Mouse (Mus musculus): ENCODE measurements around the gene Eln. TPM values are rescaled to one million over a fixed set of nuclear protein-coding genes. Genes with fewer than 3 reads are reported as not detected.

Gene Eln
- 7.0 and 8.7 TPM in 2 replicates for polyA plus RNA-seq (2014; fragmentation: Nextera tagmentation; extraction: Ambion mirVana)

GRCm38 (mm10) chr5:134746890-134747511 lies at the start of gene Eln:
TSS of gene Eln (minus strand) at chr5:134747323.
- Histone ChIP-seq H3K4me2 (ENCODE audit: low read depth, low read length) (peak within 1 kb of the TSS; percentile 73), H3K36me3 (ENCODE audit: control insufficient read depth, insufficient read depth, low read length) (no peaks in the 10 kb centered on the region), H3K4me3 (ENCODE audit: low read depth, low read length) (peak within 1 kb of the TSS; percentile 38), H3K27me3 (ENCODE audit: control insufficient read depth, insufficient read depth, low read length) (no peaks in the 10 kb centered on the region), H3K9ac (replicated peaks; ENCODE audit: low read depth, low read length) (peak within 1 kb of the TSS; percentile 63), H3K27ac (ENCODE audit: low read depth, low read length) (0 out of 2 replicates have a peak within 1 kb of the TSS, but pooled peaks have one; percentile 34), H3K9me3 (ENCODE audit: control insufficient read depth, low read length) (no peaks in the 10 kb centered on the region), H3K4me1 (ENCODE audit: control insufficient read depth, insufficient read depth, low read length) (peaks cover 4% of the 10 kb centered on the region; the same call in 1 of the 2 replicates)
- ATAC-seq (ENCODE audit: low read depth): peak; percentile 61
- 2% methylated on average over 19 of the region's 28 CpGs for WGBS

GRCm38 (mm10) chr5:134790080-134790995 lies 43.2 kb upstream of the Eln start:
- H3K4me1 ChIP-seq (ENCODE audit: control insufficient read depth, insufficient read depth, low read length): no peaks in the 10 kb centered on the region
- no peaks in the 10 kb centered on the region for H3K9me3 ChIP-seq (ENCODE audit: control insufficient read depth, low read length)
- H3K4me2 ChIP-seq (ENCODE audit: low read depth, low read length): no peak overlapping the region
- H3K9ac ChIP-seq (replicated peaks; ENCODE audit: low read depth, low read length): no peak overlapping the region
- H3K27ac ChIP-seq (ENCODE audit: low read depth, low read length): no peak overlapping the region
- no peak overlapping the region for H3K4me3 ChIP-seq (ENCODE audit: low read depth, low read length)
- H3K27me3 ChIP-seq (ENCODE audit: control insufficient read depth, insufficient read depth, low read length): no peaks in the 10 kb centered on the region
- 84% methylated on average over 15 of the region's 15 CpGs for WGBS
- H3K36me3 ChIP-seq (ENCODE audit: control insufficient read depth, insufficient read depth, low read length): no peaks in the 10 kb centered on the region
- ATAC-seq (ENCODE audit: low read depth): no peak

DNA sequence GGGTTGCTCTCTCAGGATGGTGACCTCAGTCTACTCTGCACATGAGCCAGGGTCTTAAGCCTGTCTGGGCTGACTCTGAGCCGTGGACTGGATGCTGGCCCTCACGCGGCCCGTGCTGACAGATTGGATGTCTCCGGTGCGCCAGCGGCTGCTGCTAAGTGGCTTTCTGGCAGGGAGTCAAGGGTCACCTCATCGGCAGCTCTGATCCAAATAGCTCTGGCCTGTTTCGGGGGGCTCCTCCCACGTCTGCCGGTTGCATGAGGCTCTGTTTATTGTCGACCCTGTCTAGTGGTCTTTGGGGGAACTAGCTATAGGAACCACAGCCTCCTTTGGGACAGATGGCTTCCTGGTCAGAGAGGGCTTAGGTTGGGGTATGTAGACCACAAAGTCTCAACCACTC lies 41.1 kb upstream of the Eln start:
- 57% methylated on average over 12 of the region's 12 CpGs for WGBS
- H3K27ac ChIP-seq (ENCODE audit: low read depth, low read length): no peak overlapping the region
- H3K36me3 ChIP-seq (ENCODE audit: control insufficient read depth, insufficient read depth, low read length): no peaks in the 10 kb centered on the region
- H3K9me3 ChIP-seq (ENCODE audit: control insufficient read depth, low read length): no peaks in the 10 kb centered on the region
- H3K4me2 ChIP-seq (ENCODE audit: low read depth, low read length): no peak overlapping the region
- no peak for ATAC-seq (ENCODE audit: low read depth)
- H3K27me3 ChIP-seq (ENCODE audit: control insufficient read depth, insufficient read depth, low read length): no peaks in the 10 kb centered on the region
- no peak overlapping the region for H3K4me3 ChIP-seq (ENCODE audit: low read depth, low read length)
- H3K4me1 ChIP-seq (ENCODE audit: control insufficient read depth, insufficient read depth, low read length): no peaks in the 10 kb centered on the region
- H3K9ac ChIP-seq (replicated peaks; ENCODE audit: low read depth, low read length): no peak overlapping the region

GRCm38 (mm10) chr5:134785691-134786371 lies 38.7 kb upstream of the Eln start:
- no peak overlapping the region for H3K4me2 ChIP-seq (ENCODE audit: low read depth, low read length)
- 60% methylated on average over 25 of the region's 25 CpGs for WGBS

GRCm38 (mm10) chr5:134783794-134784193 lies 36.7 kb upstream of the Eln start:
- Histone ChIP-seq H3K4me3 (ENCODE audit: low read depth, low read length) (no peak overlapping the region), H3K27ac (ENCODE audit: low read depth, low read length) (no peak overlapping the region), H3K9ac (replicated peaks; ENCODE audit: low read depth, low read length) (no peak overlapping the region), H3K27me3 (ENCODE audit: control insufficient read depth, insufficient read depth, low read length) (no peaks in the 10 kb centered on the region), H3K9me3 (ENCODE audit: control insufficient read depth, low read length) (no peaks in the 10 kb centered on the region), H3K4me2 (ENCODE audit: low read depth, low read length) (no peak overlapping the region), H3K36me3 (ENCODE audit: control insufficient read depth, insufficient read depth, low read length) (no peaks in the 10 kb centered on the region), H3K4me1 (ENCODE audit: control insufficient read depth, insufficient read depth, low read length) (no peaks in the 10 kb centered on the region)
- WGBS: 67% methylated on average over 2 of the region's 2 CpGs
- no peak for ATAC-seq (ENCODE audit: low read depth)

More at GRCm38 (mm10) chr5:134785691-134786371, 38.7 kb upstream of the Eln start:
- Histone ChIP-seq H3K27me3 (ENCODE audit: control insufficient read depth, insufficient read depth, low read length) (no peaks in the 10 kb centered on the region), H3K27ac (ENCODE audit: low read depth, low read length) (no peak overlapping the region), H3K4me1 (ENCODE audit: control insufficient read depth, insufficient read depth, low read length) (no peaks in the 10 kb centered on the region), H3K36me3 (ENCODE audit: control insufficient read depth, insufficient read depth, low read length) (no peaks in the 10 kb centered on the region), H3K9ac (replicated peaks; ENCODE audit: low read depth, low read length) (no peak overlapping the region), H3K4me3 (ENCODE audit: low read depth, low read length) (no peak overlapping the region), H3K9me3 (ENCODE audit: control insufficient read depth, low read length) (no peaks in the 10 kb centered on the region)
- ATAC-seq (ENCODE audit: low read depth): no peak

DNA sequence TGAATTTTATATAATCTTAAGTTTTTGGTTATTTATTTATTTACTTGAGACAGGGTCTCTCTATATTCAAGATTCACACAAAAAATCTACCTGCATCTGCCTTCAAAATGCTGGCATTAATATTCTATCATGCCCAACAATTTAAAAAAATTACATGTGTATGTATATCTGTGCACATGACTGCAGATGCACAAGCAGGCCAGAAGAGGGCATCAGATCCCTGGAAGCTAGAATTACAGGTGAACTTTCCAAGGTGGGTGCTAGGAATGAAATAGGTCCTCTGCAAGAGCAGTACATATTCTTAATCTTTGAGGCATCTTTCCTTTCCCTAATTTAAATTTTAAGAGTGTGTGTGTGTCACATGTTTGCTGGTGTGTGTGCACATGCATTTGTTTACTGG lies 33.8 kb upstream of the Eln start:
- H3K27me3 ChIP-seq (ENCODE audit: control insufficient read depth, insufficient read depth, low read length): no peaks in the 10 kb centered on the region
- no peak overlapping the region for H3K4me3 ChIP-seq (ENCODE audit: low read depth, low read length)
- no peak for ATAC-seq (ENCODE audit: low read depth)
- H3K9me3 ChIP-seq (ENCODE audit: control insufficient read depth, low read length): no peaks in the 10 kb centered on the region
- H3K4me2 ChIP-seq (ENCODE audit: low read depth, low read length): no peak overlapping the region
- no peaks in the 10 kb centered on the region for H3K4me1 ChIP-seq (ENCODE audit: control insufficient read depth, insufficient read depth, low read length)
- no peak overlapping the region for H3K9ac ChIP-seq (replicated peaks; ENCODE audit: low read depth, low read length)
- no peak overlapping the region for H3K27ac ChIP-seq (ENCODE audit: low read depth, low read length)
- no peaks in the 10 kb centered on the region for H3K36me3 ChIP-seq (ENCODE audit: control insufficient read depth, insufficient read depth, low read length)

- no peak overlapping the region for H3K4me3 ChIP-seq (ENCODE audit: low read depth, low read length)
- no peaks in the 10 kb centered on the region for H3K9me3 ChIP-seq (ENCODE audit: control insufficient read depth, low read length)
- WGBS: 84% methylated on average over 2 of the region's 2 CpGs
- ATAC-seq (ENCODE audit: low read depth): no peak
- no peaks in the 10 kb centered on the region for H3K4me1 ChIP-seq (ENCODE audit: control insufficient read depth, insufficient read depth, low read length)
- no peaks in the 10 kb centered on the region for H3K36me3 ChIP-seq (ENCODE audit: control insufficient read depth, insufficient read depth, low read length)
- no peak overlapping the region for H3K9ac ChIP-seq (replicated peaks; ENCODE audit: low read depth, low read length)
- H3K27ac ChIP-seq (ENCODE audit: low read depth, low read length): no peak overlapping the region
- no peaks in the 10 kb centered on the region for H3K27me3 ChIP-seq (ENCODE audit: control insufficient read depth, insufficient read depth, low read length)
- H3K4me2 ChIP-seq (ENCODE audit: low read depth, low read length): no peak overlapping the region
Observed at GRCm38 (mm10) chr5:134780146-134780545, 33.0 kb upstream of the Eln start.

GRCm38 (mm10) chr5:134776551-134776950 lies 29.4 kb upstream of the Eln start:
- Histone ChIP-seq H3K36me3 (ENCODE audit: control insufficient read depth, insufficient read depth, low read length) (no peaks in the 10 kb centered on the region), H3K27me3 (ENCODE audit: control insufficient read depth, insufficient read depth, low read length) (no peaks in the 10 kb centered on the region), H3K9ac (replicated peaks; ENCODE audit: low read depth, low read length) (no peak overlapping the region), H3K4me3 (ENCODE audit: low read depth, low read length) (no peak overlapping the region), H3K9me3 (ENCODE audit: control insufficient read depth, low read length) (no peaks in the 10 kb centered on the region), H3K4me1 (ENCODE audit: control insufficient read depth, insufficient read depth, low read length) (no peaks in the 10 kb centered on the region), H3K27ac (ENCODE audit: low read depth, low read length) (no peak overlapping the region), H3K4me2 (ENCODE audit: low read depth, low read length) (no peak overlapping the region)
- WGBS: 84% methylated on average over 12 of the region's 12 CpGs
- no peak for ATAC-seq (ENCODE audit: low read depth)

DNA sequence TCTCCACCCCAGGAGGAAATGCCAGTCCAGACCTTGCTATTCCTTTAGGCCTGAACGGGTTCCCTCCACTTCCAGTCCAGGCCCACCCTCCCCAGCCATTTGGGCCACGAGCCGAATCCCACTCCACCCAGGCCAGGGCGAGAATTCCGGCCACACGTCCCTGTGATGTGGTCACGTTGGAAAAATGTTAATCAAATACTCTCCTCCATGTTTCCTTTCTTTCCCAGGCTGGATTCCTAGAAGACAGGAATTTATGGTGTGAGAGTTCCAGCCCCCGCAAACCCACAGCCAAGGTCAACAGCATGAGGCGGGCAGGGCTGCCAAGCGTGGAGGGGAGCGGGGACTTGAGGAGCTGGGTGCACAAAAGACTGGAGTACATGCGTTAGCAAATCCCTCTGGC lies 25.4 kb upstream of the Eln start:
- 88% methylated on average over 12 of the region's 12 CpGs for WGBS
- Histone ChIP-seq H3K4me2 (ENCODE audit: low read depth, low read length) (no peak overlapping the region), H3K36me3 (ENCODE audit: control insufficient read depth, insufficient read depth, low read length) (no peaks in the 10 kb centered on the region), H3K4me1 (ENCODE audit: control insufficient read depth, insufficient read depth, low read length) (no peaks in the 10 kb centered on the region), H3K4me3 (ENCODE audit: low read depth, low read length) (no peak overlapping the region), H3K9me3 (ENCODE audit: control insufficient read depth, low read length) (no peaks in the 10 kb centered on the region), H3K27me3 (ENCODE audit: control insufficient read depth, insufficient read depth, low read length) (no peaks in the 10 kb centered on the region), H3K9ac (replicated peaks; ENCODE audit: low read depth, low read length) (no peak overlapping the region), H3K27ac (ENCODE audit: low read depth, low read length) (no peak overlapping the region)
- no peak for ATAC-seq (ENCODE audit: low read depth)
